Mouse (Mus musculus): Measurements from ENCODE around the gene Marcksl1.

GRCm38 (mm10) chr4:129490972-129491880 is 22.2 kb upstream of the Marcksl1 start, which contains the start of the genes Tssk3 and Fam229a:
- TF ChIP-seq GATA1 (IDR thresholded peaks at IDR 0.05; ENCODE audit: borderline replicate concordance, low read length) (no peak), FLI1 (IDR thresholded peaks at IDR 0.05; ENCODE audit: low read length) (no peak)

Data from megakaryocyte, embryonic 14.5 days (primary cell).